Mouse (Mus musculus) C2C12 (cell line): ENCODE data around the gene Fstl1.

ENCODE experiments used
- CEBPB ChIP-seq: IDR thresholded peaks from one replicate; pipeline ENCODE4 v1.6.1; 2011; ENCODE audit warnings: low read depth, mild to moderate bottlenecking, control low read depth, moderate library complexity
- CTCF ChIP-seq: IDR thresholded peaks from one replicate; pipeline ENCODE4 v1.5.1; 2011; ENCODE audit not compliant: control insufficient read depth, insufficient read depth, insufficient read length
- MAX ChIP-seq: IDR thresholded peaks from one replicate; pipeline ENCODE4 v1.6.1; 2011; ENCODE audit warnings: mild to moderate bottlenecking, control low read depth
- MYOG ChIP-seq: IDR thresholded peaks from one replicate; pipeline ENCODE4 v1.6.1; 2011; ENCODE audit not compliant: control insufficient read depth, insufficient read length; ENCODE audit errors: extremely low read depth
- USF1 ChIP-seq: IDR thresholded peaks from one replicate; pipeline ENCODE4 v1.6.1; 2011; ENCODE audit warnings: low read depth, mild to moderate bottlenecking, control low read depth, moderate library complexity

GRCm38 (mm10) chr16:37868506-37869469 lies 92.1 kb downstream of the Fstl1 start:
- no peak for TF ChIP-seq CTCF
- no peak for TF ChIP-seq MAX
- no peak for TF ChIP-seq MYOG
- no peak for TF ChIP-seq USF1
- no peak for TF ChIP-seq CEBPB
